Mouse (Mus musculus) lung, postnatal 4 days (tissue): ENCODE data around the gene Pafah1b3.

Experiments
- DNase-seq, 2 experiments: peaks; one replicate each; pipeline ENCODE4 v3.0.0; 2021

The Pafah1b3 gene

GRCm38 (mm10) chr7:25279861-25280791, 17.7 kb downstream of the Pafah1b3 start:
- peak; percentile 75 to 86 for DNase-seq

GRCm38 (mm10) chr7:25279076-25279860, 18.5 kb downstream of the Pafah1b3 start:
- peak; percentile 91 to 94 for DNase-seq

DNA sequence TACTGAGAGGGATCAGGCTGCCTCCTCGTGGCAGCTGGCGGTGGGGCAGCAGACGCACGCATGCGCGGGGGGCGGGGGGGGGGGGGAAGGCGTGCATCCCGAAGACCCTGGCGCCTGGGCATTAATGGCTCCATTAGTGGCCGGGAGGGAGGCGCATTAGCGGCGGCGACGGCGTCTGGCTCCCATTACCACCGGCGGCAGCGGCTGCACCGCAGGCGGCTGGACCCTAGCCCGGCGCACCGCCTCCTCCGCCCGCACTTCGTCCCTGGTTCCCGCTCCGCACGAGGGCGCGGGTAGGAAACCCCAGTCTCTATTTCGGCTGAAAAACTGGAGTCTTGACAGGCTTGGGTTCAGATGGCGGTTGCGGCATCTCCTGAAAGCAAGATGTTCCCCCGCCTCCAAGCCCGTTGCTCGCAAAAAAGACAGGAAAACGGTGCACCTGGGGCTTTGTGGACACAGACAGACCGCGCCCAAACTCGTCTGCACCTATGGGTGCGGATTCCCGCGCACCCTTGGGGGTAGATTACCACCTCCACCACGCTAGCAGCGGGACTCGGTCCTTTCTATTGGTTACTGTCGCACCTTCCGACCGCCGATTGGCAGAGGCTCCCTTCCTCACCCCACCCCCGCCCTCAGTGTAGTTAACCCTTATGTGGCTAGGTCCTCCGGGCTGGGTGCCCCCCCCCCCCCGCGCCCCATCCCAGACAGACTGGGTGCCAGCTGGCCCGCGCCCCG, 19.3 kb downstream of the Pafah1b3 start:
- DNase-seq: peak; percentile 86 to 93

DNA sequence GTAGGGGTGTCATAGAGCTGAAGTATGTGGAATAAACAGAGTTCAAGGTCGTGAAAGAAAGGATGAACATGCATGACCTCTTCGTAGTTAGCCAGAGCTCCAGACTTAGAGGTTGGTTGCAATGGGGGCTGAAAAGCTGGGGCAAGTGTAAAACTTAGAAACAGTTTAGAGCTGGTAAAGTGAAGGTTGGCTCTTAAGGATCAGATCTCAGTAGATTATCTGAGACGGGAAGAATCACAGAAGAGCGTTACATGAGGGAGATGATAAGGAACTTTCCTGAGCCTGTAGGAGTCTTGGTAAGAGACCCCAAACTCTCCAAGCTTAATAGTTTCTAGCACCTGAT, 19.8 kb downstream of the Pafah1b3 start:
- no peak for DNase-seq

GRCm38 (mm10) chr7:25277405-25277804, 20.4 kb downstream of the Pafah1b3 start:
- DNase-seq: no peak

DNA sequence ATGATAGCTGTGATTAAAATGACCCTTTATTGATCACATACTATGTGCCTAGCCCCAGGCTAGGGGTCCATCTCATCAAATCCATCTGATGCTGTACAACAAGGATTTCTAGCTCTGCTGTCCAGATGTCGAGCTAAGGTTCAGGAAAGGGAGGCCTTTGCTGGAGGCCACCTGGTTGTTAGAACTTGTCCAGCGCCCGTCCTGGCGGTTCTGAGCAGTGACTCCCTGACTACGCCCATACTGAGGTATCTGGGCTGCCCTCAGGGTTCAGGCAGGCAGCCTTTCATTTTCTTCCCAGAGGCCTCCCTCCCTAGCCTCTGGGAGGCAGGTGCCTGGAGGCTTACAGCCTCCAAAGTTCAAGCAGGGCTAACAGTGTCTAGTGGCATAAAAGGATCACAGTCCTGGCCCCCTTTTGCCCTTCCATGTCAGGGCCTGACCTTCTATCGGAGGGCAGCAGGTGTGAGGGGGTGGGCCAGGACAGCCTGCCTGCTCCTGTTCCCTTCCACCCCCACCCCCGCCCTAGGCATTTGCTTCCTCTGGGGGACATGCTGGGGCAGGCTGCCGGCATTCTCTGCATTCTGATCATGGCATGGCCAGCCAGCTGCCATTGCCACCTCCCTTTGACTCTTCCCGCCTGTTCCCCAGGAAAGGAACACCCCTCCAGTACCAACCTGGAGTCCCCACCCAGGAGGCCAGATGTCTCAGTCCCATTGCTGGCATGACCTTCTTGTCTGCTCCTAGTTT, 22.1 kb downstream of the Pafah1b3 start:
- DNase-seq: no peak

- DNase-seq: no peak
Observed at GRCm38 (mm10) chr7:25274996-25275395, 22.8 kb downstream of the Pafah1b3 start.

GRCm38 (mm10) chr7:25274571-25274970, 23.2 kb downstream of the Pafah1b3 start:
- DNase-seq: no peak

GRCm38 (mm10) chr7:25273259-25274241, 24.2 kb downstream of the Pafah1b3 start:
- peak in 1 of 2 experiments; percentile 28 for DNase-seq

DNA sequence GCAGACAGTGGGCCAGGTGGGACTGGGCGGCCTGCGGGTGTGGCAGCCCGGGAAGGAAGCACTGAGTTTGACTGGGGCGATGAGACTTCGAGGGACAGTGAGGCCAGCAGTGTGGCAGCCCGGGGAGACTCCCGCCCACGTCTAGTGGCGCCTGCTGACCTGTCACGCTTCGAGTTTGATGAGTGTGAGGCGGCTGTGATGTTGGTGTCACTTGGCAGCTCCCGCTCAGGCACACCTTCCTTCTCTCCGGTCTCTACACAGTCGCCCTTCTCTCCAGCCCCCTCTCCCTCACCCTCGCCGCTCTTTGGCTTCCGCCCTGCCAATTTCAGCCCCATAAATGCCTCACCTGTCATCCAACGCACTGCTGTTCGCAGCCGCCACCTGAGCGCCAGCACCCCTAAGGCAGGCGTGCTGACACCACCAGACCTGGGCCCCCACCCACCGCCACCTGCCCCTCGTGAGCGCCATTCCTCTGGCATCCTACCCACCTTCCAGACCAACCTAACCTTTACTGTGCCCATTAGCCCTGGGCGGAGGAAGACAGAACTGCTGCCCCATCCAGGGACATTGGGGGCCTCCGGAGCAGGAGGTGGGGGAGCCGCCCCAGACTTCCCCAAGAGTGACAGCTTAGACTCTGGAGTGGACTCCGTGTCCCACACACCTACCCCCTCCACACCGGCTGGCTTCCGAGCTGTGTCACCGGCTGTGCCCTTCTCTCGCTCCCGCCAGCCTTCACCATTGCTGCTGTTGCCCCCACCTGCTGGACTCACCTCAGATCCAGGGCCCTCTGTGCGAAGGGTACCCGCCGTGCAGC, 25.1 kb downstream of the Pafah1b3 start:
- DNase-seq: no peak

- peak in 1 of 2 experiments; percentile 27 for DNase-seq
Observed at GRCm38 (mm10) chr7:25271651-25272444, 25.9 kb downstream of the Pafah1b3 start.

- DNase-seq: peak in 1 of 2 experiments; percentile 37
Observed at GRCm38 (mm10) chr7:25270652-25271633, 26.8 kb downstream of the Pafah1b3 start.

- peak in 1 of 2 experiments; percentile 24 for DNase-seq
Observed at GRCm38 (mm10) chr7:25269545-25270271, 28.1 kb downstream of the Pafah1b3 start.

GRCm38 (mm10) chr7:25269029-25269428, 28.8 kb downstream of the Pafah1b3 start:
- DNase-seq: peak in 1 of 2 experiments; percentile 14

DNA sequence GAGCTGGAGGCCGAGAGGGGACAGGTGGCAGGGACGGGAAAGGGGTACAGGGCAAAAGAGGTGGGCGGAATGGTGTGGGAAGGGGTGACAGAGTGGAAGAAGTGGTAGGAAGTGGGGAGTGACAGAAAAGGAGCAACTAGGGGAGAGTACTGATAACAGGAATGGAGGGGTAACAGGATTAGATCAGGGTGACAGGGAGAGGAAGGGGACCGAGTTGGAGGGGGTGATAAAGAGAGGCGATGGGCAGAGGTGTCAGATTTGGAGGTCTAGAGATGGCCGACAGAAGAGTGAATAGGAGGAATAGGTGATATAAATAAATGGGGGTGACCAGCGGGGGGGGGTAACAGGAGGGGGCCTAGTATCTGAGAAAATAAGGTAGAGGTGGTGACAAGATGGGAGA, 29.2 kb downstream of the Pafah1b3 start:
- no peak for DNase-seq

DNA sequence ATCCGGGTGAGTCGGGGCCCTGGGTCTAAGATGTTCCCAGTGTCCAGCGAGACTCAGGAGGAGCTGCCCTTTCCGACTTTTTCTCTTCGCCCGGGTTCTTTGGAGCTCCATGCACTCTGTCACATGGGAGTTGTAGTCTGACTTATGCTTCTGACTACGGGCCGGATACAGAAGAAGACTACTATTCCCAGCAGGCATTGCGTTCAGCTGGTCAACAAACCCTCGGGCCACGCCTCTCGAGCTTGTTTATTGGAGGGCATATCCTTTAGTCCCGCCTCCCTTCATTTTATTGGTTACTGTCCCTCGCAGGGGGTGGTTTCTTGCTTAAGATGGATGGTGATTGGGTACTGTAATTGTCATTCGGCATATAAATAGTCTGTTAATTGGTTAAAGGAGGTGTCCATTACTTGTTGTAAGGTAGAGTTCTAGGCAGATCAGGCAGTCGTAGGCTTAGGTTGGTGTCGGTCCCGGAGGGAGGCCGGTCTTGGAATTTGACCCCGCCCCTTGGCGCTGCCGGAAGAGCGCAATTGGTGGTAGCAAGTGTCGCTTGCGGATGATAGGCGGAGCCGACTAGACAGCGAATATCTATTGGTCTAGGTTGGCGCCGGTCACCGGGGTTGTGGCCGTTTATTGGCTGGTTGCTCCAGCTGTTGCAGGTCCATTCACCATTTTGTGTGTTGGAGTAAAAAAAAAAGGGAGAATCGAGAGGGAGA, 29.9 kb downstream of the Pafah1b3 start:
- peak; percentile 99 to 100 for DNase-seq
